Mouse (Mus musculus): ENCODE measurements around the gene Zfp763.
"Not testable (repeated sequence)": the region's sequence is repeated elsewhere in the genome, so short reads cannot be mapped to it uniquely, and the experiment has no call there.

Gene Zfp763

DNA sequence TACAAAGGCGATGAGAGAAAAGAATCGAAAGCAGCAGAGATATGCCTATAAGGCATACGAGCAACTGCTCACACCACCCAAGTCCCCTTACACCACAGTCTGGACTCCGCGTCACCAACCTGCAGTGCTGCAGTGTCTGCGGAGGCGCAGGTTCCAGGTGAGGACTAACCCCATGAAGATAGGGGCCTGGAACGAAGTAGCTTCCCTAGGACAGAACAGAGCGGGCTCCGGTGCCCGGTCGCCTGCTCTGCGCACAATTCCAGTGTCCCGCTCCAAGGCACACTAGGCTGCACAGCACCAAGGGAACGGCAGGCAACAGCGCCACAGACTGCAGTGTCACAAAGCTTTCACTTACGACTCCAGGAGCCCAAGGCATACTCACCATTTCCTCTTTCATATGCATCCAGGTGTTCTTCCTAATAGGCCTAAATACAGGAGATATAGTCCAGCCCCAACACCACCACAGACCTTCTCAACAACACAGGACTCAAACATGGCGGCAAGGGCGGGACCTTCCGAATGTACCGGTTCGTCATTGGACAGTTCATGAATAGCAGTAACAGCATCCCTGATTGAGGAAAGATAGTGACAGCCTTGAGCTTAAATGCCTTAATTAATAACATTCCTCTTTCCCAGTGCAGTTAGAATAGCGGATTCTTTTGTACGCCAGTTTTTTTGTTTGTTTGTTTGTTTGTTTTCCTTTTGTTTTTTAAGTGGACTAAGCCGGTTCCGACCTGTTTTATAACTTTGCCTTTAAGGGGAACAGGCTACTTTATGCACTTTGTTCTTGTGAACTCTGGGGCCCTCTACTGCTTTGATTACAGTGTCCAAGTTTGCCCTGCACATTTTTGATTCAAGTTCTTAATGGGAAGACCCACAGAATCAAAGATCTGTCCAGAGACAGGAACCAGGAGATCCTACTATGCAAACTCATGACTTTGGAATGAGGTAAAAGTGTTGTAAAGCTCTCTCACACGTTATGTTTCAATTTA lies at the start of gene Zfp763:
Gene Zfp763 (minus strand): TSS at position 503 of the 992 bp plus-strand sequence.
- peak; percentile 74 for DNase-seq (ENCODE audit: low read depth)

DNA sequence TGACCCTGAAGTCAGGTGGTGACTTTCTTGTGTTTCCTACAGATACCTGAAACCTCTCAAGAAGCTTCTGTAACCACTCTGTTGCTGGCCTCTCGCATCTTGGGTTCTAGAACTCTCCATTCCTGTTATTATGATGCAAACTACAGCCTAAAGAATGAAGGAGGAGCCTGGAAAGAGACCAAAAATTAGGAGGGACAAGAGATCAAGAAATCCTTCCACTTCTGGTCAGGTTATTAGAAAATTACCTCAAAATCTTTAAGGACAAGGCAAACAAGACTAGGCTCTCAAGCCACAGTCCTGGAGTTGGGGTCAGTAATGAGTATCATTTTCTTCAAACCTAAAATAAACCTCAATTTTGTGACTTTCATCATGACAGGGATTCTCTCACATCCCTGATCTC lies 34.8 kb upstream of the Zfp763 start, which contains the start of gene 4921501E09Rik:
Gene 4921501E09Rik (minus strand): TSS at position 101 of the 400 bp plus-strand sequence.
- DNase-seq (ENCODE audit: low read depth), result no peak

DNA sequence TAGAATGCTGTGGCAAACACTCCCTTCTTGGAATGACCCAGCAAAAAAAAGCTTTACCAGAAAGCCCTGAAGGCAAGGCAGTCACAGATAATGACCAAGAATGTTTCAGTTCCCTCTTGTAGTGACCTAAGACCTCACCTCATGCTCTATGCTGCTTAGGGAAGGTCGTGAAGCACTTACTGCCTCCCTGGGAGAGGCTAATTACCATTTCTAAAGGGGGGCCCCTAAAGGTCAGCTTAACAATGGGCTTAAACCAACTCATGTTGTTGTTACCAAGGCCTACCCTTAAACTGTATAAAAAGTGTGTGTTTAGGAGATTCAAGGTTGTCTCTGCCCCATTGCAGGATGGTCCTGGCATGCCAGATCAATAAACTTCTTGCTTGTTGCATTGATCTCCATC lies 29.8 kb upstream of the Zfp763 start:
- no peak for DNase-seq (ENCODE audit: low read depth)

DNA sequence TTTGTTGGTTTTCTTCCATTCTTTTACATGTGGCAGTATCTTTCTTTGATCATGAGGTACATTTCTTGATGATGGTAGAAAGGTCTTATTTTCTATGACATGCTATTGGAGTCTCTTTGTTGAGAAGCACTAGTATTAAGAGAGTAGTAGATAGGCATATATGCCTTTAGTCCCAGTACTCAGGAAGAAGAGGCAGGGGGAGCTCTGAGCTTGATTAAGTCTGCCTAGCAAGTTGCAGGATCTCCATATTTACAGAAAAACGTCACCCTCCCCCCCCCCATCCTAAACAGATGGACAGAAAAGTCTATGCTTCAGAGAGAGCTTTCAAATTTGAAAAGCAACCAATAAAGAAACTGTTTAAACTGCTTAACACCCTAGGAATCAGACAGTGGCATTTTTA lies 25.6 kb upstream of the Zfp763 start:
- no peak for DNase-seq (ENCODE audit: low read depth)

DNA sequence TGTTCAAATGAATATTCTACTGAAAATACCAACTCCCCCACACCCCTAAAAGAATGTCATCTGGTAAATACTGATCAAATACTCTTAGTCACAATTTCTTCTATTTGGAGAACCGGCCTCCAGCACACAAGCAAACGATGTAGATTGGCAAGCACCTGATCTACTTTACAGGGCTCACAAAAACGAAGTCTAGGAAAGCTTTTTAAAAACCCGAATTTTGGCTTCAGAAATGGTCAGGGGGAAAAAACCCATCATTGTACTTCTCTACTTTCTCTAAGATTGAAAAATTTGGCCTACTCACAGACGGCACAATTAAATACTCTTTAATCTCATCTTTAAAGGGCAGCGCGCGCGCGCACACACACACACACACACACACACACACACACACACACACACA lies 826 bp downstream of the Zfp763 start:
- DNase-seq (ENCODE audit: low read depth), result no peak

DNA sequence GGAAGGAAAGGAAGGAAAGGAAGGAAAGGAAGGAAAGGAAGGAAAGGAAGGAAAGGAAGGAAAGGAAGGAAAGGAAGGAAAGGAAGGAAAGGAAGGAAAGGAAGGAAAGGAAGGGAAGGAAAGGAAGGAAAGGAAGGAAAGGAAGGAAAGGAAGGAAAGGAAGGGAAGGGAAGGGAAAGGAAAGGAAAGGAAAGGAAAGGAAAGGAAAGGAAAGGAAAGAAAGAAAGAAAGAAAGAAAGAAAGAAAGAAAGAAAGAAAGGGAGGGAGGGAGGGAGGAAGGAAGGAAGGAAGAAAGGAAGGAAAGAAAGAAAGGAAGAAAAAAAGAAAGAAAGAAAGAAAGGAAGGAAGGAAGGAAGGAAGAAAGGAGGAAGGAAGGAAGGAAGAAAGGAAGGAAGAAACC lies 12.8 kb downstream of the Zfp763 start:
- not testable (repeated sequence) for DNase-seq (ENCODE audit: low read depth)

DNA sequence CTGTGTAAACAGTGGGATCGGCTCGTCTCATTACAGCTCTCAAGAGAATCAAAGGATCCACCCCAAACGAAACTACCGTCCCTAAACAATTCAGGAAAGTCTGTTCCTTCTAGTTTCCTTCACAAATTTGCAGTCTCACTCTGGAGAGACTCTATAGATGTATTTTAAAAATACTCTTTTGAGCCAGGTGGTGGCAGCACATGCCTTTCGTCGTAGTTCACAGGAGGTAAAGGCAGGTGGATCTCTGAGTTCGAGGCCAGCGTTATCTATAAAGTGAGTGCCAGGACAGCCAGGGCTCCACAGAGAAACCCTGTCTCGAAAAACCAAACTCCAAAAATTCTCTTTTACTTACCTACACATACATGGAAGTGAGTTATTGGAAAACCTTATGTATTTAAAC lies 24.9 kb downstream of the Zfp763 start:
- DNase-seq (ENCODE audit: low read depth), result no peak

DNA sequence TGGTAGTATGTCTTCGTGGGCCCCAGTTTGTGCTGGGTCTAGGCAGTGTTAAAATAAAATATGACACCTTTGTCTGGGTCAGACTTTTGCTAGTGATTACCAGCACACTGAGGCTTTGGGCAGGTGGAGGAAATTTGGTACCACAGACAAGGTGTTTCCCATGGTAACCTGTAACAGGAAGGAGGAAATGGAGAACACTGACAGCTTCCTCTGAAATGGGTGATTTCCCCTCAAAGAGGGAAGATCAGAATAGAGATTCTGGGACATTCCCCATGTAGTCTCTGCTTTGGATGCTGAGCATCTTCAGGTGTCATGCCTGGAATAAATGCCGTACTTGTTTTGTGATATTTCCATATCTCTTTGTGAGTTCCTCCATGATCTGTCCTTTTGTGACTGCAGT lies 34.7 kb downstream of the Zfp763 start:
- no peak for DNase-seq (ENCODE audit: low read depth)

DNA sequence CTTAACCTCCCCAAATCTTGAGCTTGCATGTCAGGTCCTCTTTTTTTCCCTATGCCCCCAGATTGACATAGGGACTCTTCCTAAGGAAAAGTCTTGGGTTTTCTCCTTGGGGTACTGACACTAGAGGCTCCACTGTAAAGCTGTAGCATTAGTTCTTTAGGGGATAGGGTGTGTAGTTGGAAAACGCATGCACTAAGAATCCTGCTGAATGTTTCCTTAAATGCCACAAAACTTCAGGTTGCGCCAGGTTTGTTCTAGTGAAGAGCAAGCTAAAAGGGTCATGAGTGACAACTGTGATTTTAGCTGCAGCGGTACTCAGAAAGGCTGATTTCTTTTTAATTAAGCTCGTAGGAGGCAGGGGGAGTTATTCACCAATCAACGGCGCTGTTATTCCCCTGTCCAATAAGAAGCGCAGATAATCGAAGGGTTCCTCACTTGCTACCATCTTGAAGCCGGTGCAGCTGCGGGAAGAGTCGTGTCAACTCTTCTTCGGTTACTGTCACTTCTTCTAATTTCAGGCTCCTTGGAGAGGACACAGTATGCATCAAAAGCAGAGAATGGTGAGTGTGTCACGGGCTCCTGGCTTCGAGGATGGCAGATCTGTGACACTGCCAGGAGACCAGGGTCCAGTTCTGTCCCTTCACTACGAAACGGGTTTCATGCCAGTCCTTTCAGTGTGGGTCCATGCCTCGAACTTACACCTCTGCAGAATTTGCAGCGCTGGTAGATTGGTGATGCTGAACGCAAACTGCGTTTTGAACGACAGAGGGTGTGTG lies 40.3 kb downstream of the Zfp763 start, which contains the start of gene Zfp952:
Gene Zfp952 (plus strand): TSS at position 431 of the 776 bp plus-strand sequence.
- peak; percentile 83 for DNase-seq (ENCODE audit: low read depth)

DNA sequence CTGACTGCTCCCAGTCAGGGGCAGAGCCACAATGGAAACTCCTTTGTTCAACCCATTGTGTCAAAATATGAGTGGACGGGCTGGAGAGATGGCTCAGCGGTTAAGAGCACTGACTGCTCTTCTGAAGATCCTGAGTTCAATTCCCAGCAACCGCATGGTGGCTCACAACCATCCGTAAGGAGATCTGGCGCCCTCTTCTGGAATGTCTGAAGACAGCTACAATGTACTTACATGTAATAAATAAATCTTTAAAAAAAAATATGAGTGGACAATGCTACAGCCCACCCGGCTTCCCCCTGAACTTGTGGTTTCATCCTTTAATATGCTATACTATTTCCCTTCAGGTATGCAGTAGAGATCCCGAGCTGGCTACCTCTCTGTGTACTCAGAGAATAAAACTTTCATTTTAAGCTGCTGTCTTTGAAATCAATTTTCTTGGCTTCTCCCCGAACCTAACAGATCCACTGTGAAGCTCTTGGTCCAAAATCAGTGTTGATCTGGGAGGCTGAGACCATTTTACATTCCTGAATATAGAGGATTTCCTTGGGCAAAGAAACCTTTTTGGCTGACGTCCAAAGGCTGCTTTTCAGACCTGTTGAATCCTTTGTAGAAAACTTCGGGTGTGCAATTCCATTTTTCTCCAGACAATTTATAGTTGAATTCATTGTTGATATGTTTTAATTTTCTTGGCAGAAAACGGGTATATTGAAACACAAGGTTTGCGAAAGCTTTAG lies 41.1 kb downstream of the Zfp763 start:
- no peak for DNase-seq (ENCODE audit: low read depth)

DNA sequence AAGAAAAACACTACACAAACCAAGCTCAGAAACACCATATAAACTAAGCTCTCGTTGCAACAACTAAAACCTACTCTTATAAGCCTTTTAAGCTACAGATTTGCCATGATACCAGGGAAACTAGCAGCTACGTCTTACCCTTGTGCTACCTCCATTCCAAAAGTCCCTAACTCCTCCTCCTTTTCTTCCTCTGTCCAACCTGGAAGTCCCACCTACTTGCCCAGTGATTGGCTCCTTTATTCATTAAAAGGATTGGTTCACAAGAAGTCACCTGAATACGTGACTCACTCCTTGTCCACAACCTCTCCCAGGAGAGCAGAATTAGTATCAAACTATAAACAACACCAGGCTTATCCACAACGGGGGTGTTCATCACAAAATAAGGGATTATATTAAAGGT lies 46.9 kb downstream of the Zfp763 start:
- DNase-seq (ENCODE audit: low read depth), result no peak

DNA sequence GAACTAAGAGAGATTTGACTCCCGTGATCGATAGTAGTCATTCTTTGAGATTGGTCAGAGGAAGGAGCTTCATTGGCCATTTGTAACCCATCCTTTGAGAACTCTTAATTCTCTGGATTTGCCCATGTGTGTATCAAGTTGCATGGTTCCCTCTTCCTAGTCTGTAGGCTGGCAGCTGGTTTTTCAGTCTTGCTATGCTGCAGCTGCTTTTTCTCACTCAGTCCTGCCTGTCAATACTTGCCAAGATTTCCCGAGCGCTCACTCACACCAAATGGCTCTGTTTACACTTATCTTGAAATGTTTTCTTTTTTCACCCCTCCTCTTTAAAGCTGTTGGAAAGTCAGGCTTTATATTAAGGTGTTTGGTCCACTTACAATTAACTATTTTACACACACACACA lies 51.8 kb downstream of the Zfp763 start:
- no peak for DNase-seq (ENCODE audit: low read depth)

Data from c-Kit-positive CD71-negative TER-119-negative erythroid progenitor cells, embryonic 14.5 days (primary cell).